Mouse (Mus musculus) E14TG2a.4 (cell line): ENCODE data around the gene Xirp1.

Experiments used
- CTCF ChIP-seq: conservative IDR thresholded peaks from 2 replicates; pipeline ENCODE4 v1.5.1; 2014; ENCODE audit warnings: low read length
- NANOG ChIP-seq: IDR thresholded peaks from 2 replicates; pipeline ENCODE4 v1.6.1; 2014; ENCODE audit warnings: borderline replicate concordance, low read length, mixed read lengths

DNA sequence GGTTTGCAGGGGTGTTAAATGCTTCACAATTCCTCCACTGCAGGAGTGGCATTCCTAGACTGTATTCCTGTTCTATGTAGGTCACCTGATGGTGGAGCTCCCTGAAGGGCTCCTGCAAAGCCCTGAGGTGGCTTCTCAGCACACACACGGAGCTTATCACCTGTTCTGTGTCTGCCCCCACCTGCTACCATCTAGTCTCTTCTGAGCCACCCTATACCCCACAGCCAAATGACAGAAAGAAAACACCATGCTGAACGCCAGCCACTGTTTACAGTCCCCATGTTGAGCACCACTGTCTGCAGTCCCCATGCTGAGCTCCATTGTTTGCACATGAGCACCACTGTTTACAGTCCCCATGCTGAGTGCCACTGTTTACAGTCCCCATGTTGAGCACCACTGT, 43.6 kb downstream of the Xirp1 start:
- TF ChIP-seq CTCF (no peak), NANOG (no peak)
